Mouse (Mus musculus) embryo, embryonic 10.5 days (tissue): ENCODE results near the gene Rhbdd2.

Source experiments
- DNase-seq: peaks from one replicate; pipeline ENCODE4 v3.0.0-alpha.2; 2015; ENCODE audit warnings: low spot score

The Rhbdd2 gene

DNA sequence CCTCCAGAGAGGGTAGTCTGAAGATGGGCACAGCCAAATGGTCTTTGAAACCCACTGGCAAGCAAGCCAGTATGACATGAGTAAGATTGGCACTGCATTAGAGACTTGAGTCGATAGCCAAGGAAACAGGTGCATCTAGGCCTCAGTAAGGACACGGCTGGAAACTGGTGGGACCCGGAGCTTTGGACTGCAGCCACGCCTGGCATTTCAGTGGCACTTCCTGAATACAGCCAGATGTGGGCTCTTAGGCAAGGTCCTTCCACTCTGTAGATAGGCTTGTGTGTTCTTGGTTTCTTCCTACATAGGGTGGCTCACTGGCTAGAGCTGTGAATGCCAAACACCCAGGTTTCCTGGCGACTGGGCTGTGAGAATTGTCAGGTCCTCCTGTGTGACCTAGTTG, 12.9 kb downstream of the Rhbdd2 start:
- no peak for DNase-seq

DNA sequence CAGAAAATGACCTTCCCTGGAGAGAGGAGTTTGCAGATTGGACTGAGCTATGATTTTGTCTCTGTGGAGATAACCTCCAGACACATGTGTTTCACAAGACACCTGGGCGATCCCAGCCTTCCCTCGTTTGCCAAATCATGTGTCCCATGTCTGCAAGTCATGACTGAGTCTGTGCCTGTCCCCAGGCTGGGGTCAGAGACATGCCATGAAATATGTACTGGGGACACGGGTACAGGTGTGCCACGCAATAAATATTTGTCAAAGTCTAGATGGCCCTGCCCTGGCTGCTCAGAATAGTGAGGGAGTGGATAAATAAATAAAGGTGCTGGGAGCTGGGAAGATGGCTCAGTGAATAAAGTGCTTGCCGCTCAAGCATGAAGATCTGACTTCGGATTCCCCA, 13.6 kb downstream of the Rhbdd2 start:
- no peak for DNase-seq

DNA sequence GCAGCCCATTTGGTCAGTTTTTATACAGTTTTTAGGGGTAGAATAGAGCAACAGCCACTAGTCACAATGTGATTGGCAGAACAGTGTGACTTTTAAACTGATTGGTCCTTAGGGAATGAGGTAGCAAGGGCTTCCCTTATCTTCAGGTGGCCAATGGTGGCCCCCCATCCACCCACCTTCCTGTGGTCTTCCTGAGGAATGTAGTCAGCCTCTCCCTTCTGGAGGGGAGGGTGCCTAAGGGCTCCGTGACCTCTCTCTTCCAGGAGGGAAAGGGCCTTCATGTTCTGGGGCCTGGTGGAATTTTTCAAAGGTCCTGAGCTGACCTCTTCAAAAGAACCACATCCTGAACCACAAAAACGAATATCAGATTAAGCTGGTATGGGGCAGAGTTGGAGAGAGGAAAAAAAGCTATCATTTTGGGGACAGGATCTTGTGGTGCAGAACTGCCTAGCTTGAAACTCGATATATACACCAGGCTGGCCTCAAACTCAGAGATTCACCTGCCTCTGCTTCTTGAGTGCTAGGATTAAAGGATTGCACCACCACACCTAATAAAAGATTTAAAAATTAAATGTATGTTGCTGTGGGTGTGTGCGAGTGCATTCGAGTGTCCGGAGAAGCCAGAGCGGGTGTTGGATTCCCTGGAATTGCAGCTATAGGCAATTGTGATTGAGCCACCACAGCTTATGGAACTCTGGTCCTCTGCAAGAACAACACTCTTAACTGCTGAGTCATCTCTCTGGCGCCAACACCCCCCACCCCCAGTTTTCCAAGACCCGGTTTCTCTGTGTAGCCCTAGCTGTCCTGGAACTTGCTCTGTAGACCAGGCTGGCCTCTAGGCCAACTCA, 16.3 kb downstream of the Rhbdd2 start:
- DNase-seq = no peak

DNA sequence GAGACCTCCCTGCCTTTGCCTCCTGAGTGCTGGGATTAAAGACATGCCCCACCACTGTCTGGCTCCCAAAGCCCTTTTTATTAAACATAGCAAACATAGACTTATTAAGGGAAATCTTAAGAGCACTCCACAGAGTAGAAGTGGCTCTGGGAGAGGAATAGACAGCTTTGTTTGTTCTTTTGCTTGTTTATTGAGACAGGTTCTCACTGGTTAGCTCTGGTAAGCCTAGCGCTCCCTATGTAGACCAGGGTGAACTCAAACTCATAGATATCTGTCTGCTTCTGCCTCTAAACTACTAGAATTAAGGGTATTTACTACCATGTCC, 16.9 kb downstream of the Rhbdd2 start:
- DNase-seq = no peak

DNA sequence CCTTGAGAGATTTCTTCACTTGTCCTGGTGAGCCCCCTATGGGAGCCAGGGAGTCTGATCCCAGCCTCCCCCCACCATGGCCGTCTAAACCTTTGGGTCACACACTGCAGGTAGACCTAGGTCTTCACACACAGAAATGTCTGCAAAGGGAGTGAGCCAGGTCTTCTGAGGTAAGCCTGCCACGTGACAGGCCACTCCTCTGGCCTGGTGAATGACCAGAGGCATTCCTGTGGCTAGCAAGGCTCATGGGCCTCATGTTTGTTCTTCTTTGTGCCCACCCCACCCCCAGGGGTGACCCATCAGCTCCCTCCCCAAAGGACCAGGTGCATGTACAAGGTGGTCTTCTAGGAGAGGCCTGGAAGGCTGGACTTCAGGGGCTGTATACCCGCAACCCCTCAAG, 19.1 kb downstream of the Rhbdd2 start:
- no peak for DNase-seq

DNA sequence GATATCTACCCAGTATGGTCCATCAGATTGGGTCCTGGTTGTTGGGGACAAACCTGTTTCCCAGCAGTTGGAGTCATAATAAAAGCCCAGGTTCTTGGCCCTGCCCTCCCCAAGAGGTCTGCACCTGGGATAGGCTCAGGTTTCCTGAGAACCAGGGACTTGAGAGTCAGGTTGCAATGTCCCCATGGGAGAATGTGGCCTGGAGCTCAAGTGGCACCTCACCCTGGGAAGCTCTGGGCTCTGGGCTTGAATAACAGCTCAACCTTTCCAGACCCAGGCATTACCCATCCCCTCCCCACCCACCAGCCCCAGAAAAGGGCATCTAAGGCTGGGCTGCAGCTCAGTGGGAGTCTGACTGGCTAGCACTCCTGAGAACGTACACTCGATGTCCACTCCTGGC, 20.8 kb downstream of the Rhbdd2 start:
- no peak for DNase-seq

DNA sequence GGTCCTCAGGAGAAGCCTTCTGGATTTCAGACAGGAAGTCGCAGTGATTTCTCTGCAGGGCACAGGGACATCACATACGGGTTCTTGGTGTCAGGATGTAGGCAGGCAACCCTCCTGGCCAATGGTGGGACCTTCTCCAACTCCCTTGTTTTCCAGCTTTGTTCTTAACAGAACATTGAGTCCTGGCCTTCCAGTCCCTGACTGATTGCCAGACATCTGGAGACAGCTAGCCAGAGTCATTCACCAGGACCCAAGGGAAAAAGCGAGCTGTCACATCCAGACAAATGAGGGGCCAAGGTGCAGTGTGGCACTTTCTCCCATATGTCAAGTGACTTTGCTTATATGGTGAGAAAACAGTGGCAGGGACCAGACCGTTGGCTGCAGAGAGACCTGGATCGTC, 23.6 kb downstream of the Rhbdd2 start:
- no peak for DNase-seq

DNA sequence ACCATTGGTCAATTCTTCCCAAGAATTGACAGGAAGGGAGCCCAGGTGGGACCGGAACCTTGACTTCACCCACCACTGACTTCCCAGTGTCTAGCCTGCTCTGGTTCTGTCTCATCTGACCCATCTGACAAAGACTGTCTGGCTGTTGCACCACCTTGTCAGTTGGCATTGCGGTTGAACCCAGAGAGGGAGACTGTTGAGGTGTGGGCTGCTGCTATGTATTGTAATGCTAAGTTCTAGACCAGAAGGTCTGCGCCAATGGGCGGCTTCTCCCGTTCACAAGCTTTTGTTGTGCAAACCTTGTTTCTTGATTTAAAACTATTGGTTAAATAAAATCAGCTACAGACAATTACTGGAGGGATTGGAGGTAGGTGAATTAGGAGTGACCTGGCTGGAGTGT, 24.7 kb downstream of the Rhbdd2 start:
- no peak for DNase-seq

DNA sequence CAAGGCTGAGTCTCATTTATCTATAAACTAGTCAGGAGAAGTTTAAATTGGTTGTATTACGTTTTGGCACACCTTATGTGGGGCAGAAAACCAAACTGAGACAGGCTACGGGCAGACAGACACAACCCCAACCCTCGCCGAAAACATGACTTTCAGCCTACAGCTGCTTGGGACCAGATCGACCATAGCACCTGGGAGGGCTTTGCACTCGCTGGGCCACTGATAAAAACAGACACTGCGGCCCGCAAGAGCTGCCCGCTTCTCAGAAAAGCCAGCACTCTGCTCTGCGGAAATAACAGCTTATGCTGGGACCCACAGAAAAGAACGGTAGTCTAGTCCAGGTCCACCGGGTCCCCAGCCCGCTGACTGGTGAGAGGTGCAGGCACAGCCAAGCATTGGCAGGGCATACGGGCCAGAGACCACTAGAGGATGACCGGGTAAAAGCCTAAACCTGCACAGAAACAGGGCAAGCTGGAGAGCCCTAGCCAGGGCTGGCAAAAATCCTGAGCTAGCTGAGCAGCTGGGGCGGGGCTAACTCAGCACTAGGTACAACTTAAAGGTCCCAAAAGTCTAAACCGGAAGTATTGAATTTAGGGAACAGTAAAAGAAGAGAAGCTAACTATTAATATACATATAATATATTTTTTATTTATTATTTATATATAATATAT, 25.4 kb downstream of the Rhbdd2 start:
- DNase-seq = no peak

DNA sequence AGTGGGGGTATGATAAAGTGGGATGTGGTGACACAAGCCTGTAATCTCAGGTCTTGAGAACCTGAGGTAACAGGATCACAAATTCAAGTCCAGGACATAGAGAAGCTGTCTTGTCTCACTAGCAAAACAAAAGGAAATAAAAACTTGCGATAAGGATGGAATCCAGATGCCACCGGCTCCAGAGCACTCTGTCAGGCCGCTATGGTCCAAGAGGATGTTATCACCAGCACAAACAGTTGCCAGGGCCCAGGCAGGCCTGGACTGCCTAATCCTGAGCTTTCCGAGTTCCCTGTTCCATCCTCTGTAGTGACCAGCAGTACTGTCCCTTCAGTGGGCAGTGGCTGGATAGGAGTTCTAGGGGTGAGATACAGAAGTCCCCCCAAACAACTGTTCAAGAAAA, 27.5 kb downstream of the Rhbdd2 start:
- no peak for DNase-seq

DNA sequence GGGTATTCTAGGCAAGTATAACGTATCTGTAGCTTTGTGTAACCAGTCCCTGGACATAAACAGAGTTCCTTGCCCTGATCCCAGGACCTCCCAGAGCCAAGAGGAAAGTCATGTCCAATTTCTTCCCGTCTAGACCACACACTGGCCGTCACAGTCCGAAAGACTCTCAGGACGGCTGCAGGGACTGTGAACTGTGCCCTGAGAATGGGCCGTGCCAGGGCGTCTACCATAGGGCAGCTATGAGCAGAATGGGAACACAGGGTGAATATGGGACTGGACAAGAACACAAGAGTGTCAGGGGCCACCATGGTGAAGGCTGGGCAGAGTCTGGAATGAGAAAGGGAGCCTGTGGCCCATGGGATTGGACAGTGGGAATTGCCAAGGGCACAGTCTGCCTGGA, 28.1 kb downstream of the Rhbdd2 start:
- DNase-seq = no peak

DNA sequence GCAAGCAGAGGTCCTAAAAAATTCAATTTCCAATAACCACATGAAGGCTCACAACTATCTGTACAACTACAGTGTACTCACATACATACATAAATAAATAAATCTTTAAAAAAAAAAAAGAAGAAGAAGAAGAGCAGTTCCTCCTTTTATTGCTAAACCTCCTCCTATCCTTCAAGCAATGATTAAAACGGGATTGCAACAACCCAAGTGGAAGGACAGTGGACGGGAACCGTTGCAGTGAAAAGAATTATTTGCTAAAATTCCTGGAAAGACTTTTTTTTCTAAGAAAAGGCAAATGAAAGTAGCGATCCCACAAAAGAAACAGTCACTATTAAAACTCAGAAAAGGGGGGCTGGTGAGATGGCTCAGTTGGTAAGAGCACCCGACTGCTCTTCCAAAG, 34.5 kb downstream of the Rhbdd2 start:
- no peak for DNase-seq

DNA sequence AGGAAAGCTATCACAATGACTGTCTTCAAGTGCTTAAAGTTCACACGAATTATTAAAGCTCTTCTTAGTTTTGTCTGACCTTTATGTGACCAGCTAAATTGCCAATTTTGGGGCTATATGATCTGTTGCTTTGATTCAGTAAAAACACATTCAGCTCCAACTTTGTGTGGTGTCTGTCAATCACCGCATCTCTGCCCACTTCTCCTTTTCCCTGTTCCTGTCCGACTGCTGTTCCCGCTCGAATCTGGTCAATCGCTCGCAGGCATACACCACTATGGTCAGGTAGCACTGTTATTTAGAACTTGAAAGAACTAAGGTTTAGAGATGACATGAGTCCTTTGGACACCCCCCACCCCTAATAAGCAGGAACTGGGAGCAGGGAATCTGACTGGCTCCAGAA, 35.7 kb downstream of the Rhbdd2 start:
- no peak for DNase-seq

DNA sequence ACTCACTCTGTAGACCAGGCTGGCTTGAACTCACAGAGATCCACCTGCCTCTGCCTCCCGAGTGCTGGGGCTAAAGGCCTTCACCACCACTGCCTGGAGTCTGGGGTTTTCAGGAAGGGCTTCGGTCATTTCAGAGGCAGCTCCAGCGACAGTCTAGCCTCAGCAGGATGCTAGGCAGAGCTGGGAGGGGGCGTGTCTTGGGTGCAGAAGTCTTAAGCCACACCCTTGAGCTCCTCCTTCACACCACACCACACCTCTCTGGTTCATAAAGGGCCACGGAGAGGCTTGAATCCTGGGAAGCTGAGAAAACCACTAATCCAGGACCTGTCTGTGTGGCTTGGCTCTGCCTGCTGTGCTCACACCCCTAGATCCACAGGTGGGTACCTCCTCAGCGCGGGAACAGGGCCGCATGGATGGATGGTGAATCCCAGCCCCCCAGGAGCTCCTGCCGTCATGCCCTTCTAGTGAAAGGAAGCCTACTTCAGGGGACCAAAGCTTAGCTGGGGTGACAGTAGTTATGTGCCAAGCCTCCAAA, 37.4 kb downstream of the Rhbdd2 start, which contains the start of gene Por:
Gene Por (plus strand): TSS at position 293 of the 535 bp plus-strand sequence.
- peak; percentile 58 for DNase-seq

DNA sequence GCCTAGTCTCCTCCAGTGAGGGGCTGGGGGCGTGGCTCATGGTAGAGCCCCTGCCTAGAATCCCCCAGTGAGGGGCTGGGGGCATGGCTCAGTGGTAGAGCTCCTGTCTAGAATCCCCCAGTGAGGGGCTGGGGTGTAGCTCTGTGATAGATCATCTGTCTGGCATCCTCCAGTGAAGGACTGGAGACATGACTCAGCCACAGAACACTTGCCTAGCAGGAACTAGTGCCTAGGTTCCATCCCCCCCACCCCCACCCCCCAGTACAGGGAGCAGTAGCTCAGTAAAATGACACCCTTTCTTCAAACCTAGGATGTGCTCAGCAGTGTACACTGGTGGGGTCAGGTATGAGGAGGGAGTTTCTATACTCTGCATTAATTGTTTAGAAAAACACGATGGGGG, 38.5 kb downstream of the Rhbdd2 start:
- DNase-seq = no peak

DNA sequence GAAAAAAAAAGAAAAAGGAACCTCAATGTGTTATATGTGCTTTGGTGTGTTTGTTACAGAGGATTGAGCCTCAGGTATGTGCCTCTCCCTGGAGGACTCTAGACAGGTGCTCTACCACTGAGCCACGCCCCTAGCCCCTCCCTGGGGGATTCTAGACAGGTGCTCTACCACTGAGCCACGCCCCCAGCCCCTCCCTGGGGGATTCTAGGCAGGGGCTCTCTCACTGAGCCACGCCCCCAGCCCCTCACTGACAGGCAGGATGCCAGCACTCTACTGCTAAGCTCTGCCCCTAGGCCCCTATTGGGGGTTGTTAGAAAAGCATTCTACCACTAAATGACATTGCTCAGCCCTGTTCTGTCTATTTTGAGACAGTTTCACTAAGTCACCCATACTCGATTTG, 40.1 kb downstream of the Rhbdd2 start:
- no peak for DNase-seq

DNA sequence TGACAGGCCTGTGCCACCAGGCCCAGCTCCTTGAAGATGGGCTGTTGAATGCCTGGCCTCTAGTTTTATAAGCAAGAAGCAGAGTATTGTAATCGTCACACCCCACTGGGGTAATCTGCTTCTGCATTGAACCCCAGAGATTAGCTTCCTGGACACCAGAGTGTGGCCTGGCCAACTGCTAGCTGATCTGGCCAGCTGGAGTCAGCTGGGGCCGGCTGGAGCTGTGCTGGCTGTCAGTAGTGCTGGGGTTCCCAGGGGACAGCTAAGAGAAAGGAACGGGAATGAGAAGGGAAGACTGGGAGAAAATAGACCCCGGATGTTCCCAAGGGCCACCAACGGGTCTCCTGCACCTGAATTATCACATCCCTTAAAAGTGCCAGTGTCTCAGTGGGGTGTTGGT, 40.6 kb downstream of the Rhbdd2 start:
- no peak for DNase-seq

DNA sequence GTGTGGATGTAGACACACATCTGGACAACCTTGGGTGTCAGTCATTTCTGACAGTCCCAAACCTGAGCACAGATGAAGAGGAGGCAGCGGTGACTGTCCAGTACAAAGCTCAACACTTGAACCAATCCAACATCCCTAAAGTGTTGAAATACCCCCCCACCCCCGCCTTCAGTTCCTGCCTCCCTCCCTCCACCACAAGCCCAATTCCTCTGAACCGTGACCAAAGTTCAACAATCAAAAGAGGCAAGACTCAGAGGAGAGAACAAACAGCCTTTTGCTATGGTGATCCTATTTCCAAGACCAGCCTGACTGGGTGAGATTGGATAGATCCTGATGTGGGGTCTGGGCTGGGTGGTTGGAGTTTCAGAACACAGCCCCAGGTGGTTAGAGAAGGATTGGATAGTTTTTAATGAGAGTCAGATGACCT, 41.9 kb downstream of the Rhbdd2 start:
- DNase-seq = peak; percentile 87

DNA sequence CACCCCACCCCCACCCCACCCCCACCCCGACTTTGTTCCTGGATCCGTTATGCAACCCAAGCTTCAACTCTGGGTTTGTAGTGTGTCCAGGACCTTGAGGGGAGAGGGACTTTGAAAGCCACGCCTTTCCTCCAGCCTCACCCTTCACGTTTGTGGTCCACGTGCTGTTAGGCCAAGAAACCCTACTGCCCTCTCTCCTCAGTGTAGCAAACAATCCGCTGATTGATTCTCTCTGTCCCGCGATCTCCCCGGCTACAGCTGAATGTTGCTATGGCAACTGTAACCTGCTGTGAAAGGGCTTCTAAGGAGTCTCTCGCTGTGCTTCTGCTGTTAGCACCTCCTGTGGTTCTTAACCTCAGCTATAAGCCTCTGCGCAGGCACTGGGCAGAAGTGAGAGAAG, 42.4 kb downstream of the Rhbdd2 start:
- peak; percentile 92 for DNase-seq

DNA sequence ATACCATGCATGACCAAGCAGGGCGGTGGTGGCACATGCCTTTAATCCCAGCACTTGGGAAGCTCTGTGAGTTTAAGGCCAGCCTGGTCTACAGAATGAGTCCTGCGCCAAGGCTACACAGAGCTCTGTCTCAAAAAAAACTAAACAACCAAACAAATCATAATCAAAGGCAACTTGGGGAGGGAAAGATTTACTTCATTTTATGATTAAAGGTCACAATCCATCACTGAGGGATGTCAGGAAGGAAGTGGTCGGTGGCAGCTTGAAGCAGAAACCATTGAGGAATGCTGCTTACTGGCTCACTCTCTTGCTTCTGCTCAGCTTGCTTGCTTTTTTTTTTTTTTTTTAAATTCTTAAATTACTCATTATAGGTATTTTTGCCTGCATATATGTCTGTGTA, 44.3 kb downstream of the Rhbdd2 start:
- no peak for DNase-seq

DNA sequence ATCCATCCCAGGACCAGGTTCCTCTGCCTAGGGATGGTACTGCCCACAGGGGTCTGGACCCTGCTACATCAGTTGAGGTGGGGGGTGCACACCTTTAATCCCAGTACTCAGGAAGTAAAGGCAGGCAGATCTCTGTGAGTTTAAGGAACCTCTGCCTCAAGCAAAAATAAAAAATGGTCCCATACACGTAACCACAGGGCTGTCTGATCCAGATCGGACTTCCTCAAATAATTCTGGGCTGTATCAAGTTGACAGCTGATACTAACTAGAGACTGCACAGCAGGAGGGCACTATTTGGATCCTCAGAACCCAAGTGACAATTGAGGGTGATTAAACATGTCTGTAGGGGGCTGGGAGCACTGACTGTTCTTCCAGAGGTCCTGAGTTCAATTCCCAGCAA, 44.8 kb downstream of the Rhbdd2 start:
- no peak for DNase-seq

DNA sequence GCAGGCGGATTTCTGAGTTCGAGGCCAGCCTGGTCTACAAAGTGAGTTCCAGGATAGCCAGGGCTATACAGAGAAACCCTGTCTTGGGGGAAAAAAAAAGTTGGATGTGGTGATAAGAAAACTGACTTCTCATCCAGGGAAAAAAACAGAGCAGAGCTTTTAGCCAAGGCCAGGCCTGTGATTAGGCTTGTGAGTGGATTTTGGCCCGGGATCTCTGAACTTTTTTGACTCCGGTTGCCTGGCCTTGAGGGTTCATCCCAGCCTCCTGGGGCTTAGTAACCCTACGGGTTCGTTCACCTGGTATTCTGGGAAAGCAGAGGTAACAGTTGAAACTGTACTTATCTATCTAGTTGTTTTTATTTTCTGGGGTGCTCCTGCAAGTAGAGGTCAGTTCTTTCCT, 46.1 kb downstream of the Rhbdd2 start:
- no peak for DNase-seq

DNA sequence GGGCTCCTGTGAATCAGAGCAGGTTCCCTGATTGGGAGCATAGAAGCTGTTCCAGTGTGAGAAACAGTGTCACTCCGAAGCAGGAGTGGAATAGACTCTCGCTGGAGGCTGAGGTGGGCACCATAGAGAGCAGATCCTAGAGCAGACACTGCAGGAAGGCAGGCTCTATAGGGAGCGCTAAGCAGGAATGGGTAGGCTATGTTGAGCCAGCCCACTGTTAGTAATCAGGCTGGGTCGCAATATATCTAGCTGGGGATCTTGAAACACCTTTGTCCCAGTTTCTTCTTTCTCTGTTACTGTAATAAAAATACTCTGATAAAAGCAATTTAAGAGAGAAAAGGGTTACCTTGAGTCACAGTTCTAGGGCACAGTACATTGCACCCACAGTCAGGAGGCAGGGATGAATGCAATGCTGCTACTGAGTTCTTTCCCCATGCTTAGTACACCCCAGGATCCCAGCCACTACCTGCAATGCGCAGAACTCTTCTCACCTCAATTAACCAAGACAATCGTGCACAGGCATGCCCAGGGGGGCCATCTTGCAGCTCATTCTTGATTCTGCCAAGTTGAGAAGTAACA, 48.6 kb downstream of the Rhbdd2 start:
- no peak for DNase-seq
